Mouse (Mus musculus): ENCODE data around the gene Gm12355. TPM values are rescaled to one million over a fixed set of nuclear protein-coding genes. Genes with fewer than 3 reads are reported as not detected.

Gene Gm12355
- polyA plus RNA-seq, 1 experiment from 2014 or later = 0.94 TPM

- H3K27me3 ChIP-seq (ENCODE audit: control insufficient read depth, insufficient read depth, low read length) = no peaks in the 10 kb centered on the region
- no peak within 1 kb of the TSS for H3K9ac ChIP-seq (replicated peaks; ENCODE audit: low read depth, low read length)
- H3K4me3 ChIP-seq (ENCODE audit: low read depth, low read length) = no peak within 1 kb of the TSS
- H3K9me3 ChIP-seq (ENCODE audit: control insufficient read depth, low read depth, low read length) = no peaks in the 10 kb centered on the region
- H3K36me3 ChIP-seq (ENCODE audit: control insufficient read depth, insufficient read depth, low read length) = no peaks in the 10 kb centered on the region
- H3K4me2 ChIP-seq (replicated peaks; ENCODE audit: low read depth, low read length) = no peak within 1 kb of the TSS
- no peaks in the 10 kb centered on the region; the same call in 1 of the 2 replicates for H3K4me1 ChIP-seq (ENCODE audit: control insufficient read depth, insufficient read depth, low read length)
- ATAC-seq (ENCODE audit: insufficient number of reproducible peaks, insufficient read depth, low FRiP score, low read depth) = no peak
- WGBS = 76% methylated on average over 8 of the region's 8 CpGs
- no peak within 1 kb of the TSS for H3K27ac ChIP-seq (ENCODE audit: low read length)
Measured at GRCm38 (mm10) chr11:98597991-98598390, 27.5 kb downstream of the Gm12355 start, which contains the start of gene Lrrc3c. Gene Lrrc3c, plus strand, starts transcription at chr11:98598291.

DNA sequence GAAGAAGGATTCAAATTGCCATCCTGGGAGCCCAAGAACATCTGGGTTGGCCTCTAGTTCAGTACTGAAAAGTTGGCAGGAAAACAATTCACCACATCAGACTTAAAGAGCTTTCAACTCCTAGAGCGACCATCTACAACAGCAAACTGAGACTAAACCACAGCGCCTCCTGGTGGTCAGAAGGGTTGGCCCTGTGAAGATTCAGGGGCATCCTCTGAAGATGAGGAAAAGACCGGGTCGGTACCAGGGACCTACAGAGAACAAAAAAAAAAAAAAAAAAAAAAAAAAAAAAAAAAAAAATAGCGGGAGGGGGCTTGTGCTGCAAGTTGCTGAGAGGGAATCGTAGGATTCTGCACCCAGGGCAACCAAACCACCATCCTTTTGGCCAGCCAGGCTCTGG is 28.1 kb downstream of the Gm12355 start:
- Histone ChIP-seq H3K4me1 (ENCODE audit: control insufficient read depth, insufficient read depth, low read length) (no peaks in the 10 kb centered on the region; the same call in 1 of the 2 replicates), H3K27ac (ENCODE audit: low read length) (no peak overlapping the region), H3K4me2 (replicated peaks; ENCODE audit: low read depth, low read length) (no peak overlapping the region), H3K9ac (replicated peaks; ENCODE audit: low read depth, low read length) (no peak overlapping the region), H3K36me3 (ENCODE audit: control insufficient read depth, insufficient read depth, low read length) (no peaks in the 10 kb centered on the region), H3K4me3 (ENCODE audit: low read depth, low read length) (no peak overlapping the region), H3K9me3 (ENCODE audit: control insufficient read depth, low read depth, low read length) (no peaks in the 10 kb centered on the region), H3K27me3 (ENCODE audit: control insufficient read depth, insufficient read depth, low read length) (no peaks in the 10 kb centered on the region)
- ATAC-seq (ENCODE audit: insufficient number of reproducible peaks, insufficient read depth, low FRiP score, low read depth) = no peak
- WGBS = 49% methylated on average over 6 of the region's 6 CpGs

DNA sequence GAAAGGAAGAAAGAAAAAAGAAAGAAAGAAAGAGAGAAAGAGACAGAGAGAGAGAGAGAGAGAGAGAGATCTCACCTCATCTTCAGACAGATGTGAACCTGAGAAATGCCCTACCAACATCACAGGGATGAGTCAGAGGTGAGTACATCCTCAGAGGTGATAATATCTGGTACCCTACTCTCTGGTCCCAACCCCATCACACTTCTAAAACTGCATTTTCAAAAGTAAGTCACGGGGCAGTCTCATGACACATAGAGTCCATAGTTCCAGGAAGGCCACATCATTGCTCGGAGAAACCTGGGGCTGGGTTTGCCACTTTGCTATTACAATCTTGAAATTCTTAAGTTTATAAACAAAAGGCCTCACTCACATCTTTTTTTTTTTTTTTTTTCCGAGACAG is 29.5 kb downstream of the Gm12355 start:
- Histone ChIP-seq H3K36me3 (ENCODE audit: control insufficient read depth, insufficient read depth, low read length) (no peaks in the 10 kb centered on the region), H3K9me3 (ENCODE audit: control insufficient read depth, low read depth, low read length) (no peaks in the 10 kb centered on the region), H3K4me2 (replicated peaks; ENCODE audit: low read depth, low read length) (no peak overlapping the region), H3K9ac (replicated peaks; ENCODE audit: low read depth, low read length) (no peak overlapping the region), H3K4me1 (ENCODE audit: control insufficient read depth, insufficient read depth, low read length) (peaks cover 9% of the 10 kb centered on the region; the same call in 1 of the 2 replicates), H3K4me3 (ENCODE audit: low read depth, low read length) (no peak overlapping the region), H3K27me3 (ENCODE audit: control insufficient read depth, insufficient read depth, low read length) (no peaks in the 10 kb centered on the region), H3K27ac (ENCODE audit: low read length) (no peak overlapping the region)
- WGBS = 59% methylated on average over 3 of the region's 3 CpGs
- no peak for ATAC-seq (ENCODE audit: insufficient number of reproducible peaks, insufficient read depth, low FRiP score, low read depth)

DNA sequence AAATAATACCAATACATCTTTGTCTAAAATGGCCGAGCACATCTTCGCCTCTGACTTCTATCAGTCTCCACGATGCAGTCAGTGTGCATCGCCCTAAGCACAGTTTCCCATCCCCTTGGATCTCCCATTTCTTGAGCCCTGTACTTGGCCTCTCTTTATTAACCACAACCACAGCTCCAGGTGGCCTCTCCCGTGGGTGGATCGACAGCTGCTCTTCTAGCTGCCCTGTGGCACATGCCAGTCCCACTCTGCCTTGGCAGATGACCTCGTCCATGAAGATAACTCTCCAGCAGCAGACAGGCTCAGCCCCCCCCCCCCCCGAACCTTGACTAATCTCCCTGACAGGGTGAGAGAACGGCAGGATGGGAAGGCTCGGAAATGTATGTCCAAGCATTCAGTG is 30.0 kb downstream of the Gm12355 start:
- Histone ChIP-seq H3K27me3 (ENCODE audit: control insufficient read depth, insufficient read depth, low read length) (no peaks in the 10 kb centered on the region), H3K4me2 (replicated peaks; ENCODE audit: low read depth, low read length) (no peak overlapping the region), H3K4me1 (ENCODE audit: control insufficient read depth, insufficient read depth, low read length) (peaks cover 11% of the 10 kb centered on the region; the same call in 1 of the 2 replicates), H3K27ac (ENCODE audit: low read length) (no peak overlapping the region), H3K9me3 (ENCODE audit: control insufficient read depth, low read depth, low read length) (no peaks in the 10 kb centered on the region), H3K9ac (replicated peaks; ENCODE audit: low read depth, low read length) (no peak overlapping the region), H3K36me3 (ENCODE audit: control insufficient read depth, insufficient read depth, low read length) (no peaks in the 10 kb centered on the region), H3K4me3 (ENCODE audit: low read depth, low read length) (no peak overlapping the region)
- ATAC-seq (ENCODE audit: insufficient number of reproducible peaks, insufficient read depth, low FRiP score, low read depth) = no peak
- WGBS = 75% methylated on average over 10 of the region's 10 CpGs

- WGBS = 73% methylated on average over 6 of the region's 6 CpGs
- Histone ChIP-seq H3K9ac (replicated peaks; ENCODE audit: low read depth, low read length) (no peak overlapping the region), H3K9me3 (ENCODE audit: control insufficient read depth, low read depth, low read length) (no peaks in the 10 kb centered on the region), H3K36me3 (ENCODE audit: control insufficient read depth, insufficient read depth, low read length) (no peaks in the 10 kb centered on the region), H3K4me3 (ENCODE audit: low read depth, low read length) (no peak overlapping the region), H3K27me3 (ENCODE audit: control insufficient read depth, insufficient read depth, low read length) (no peaks in the 10 kb centered on the region), H3K27ac (ENCODE audit: low read length) (no peak overlapping the region), H3K4me2 (replicated peaks; ENCODE audit: low read depth, low read length) (no peak overlapping the region), H3K4me1 (ENCODE audit: control insufficient read depth, insufficient read depth, low read length) (peaks cover 11% of the 10 kb centered on the region; the same call in 1 of the 2 replicates)
- ATAC-seq (ENCODE audit: insufficient number of reproducible peaks, insufficient read depth, low FRiP score, low read depth) = no peak
Measured at GRCm38 (mm10) chr11:98595021-98595420, 30.4 kb downstream of the Gm12355 start.

- Histone ChIP-seq H3K27me3 (ENCODE audit: control insufficient read depth, insufficient read depth, low read length) (no peaks in the 10 kb centered on the region), H3K27ac (ENCODE audit: low read length) (no peak overlapping the region), H3K4me1 (ENCODE audit: control insufficient read depth, insufficient read depth, low read length) (peaks cover 32% of the 10 kb centered on the region), H3K9ac (replicated peaks; ENCODE audit: low read depth, low read length) (no peak overlapping the region), H3K36me3 (ENCODE audit: control insufficient read depth, insufficient read depth, low read length) (no peaks in the 10 kb centered on the region), H3K4me2 (replicated peaks; ENCODE audit: low read depth, low read length) (no peak overlapping the region), H3K9me3 (ENCODE audit: control insufficient read depth, low read depth, low read length) (no peaks in the 10 kb centered on the region), H3K4me3 (ENCODE audit: low read depth, low read length) (no peak overlapping the region)
- 52% methylated on average over 19 of the region's 19 CpGs for WGBS
- ATAC-seq (ENCODE audit: insufficient number of reproducible peaks, insufficient read depth, low FRiP score, low read depth) = no peak
Measured at GRCm38 (mm10) chr11:98590548-98591445, 34.7 kb downstream of the Gm12355 start.

GRCm38 (mm10) chr11:98589306-98589705 is 36.2 kb downstream of the Gm12355 start:
- Histone ChIP-seq H3K36me3 (ENCODE audit: control insufficient read depth, insufficient read depth, low read length) (no peaks in the 10 kb centered on the region), H3K9ac (replicated peaks; ENCODE audit: low read depth, low read length) (no peak overlapping the region), H3K27me3 (ENCODE audit: control insufficient read depth, insufficient read depth, low read length) (no peaks in the 10 kb centered on the region), H3K4me1 (ENCODE audit: control insufficient read depth, insufficient read depth, low read length) (peaks cover 36% of the 10 kb centered on the region), H3K9me3 (ENCODE audit: control insufficient read depth, low read depth, low read length) (no peaks in the 10 kb centered on the region), H3K27ac (ENCODE audit: low read length) (0 out of 2 replicates have a peak overlapping the region, but pooled peaks have one; percentile 36), H3K4me3 (ENCODE audit: low read depth, low read length) (no peak overlapping the region), H3K4me2 (replicated peaks; ENCODE audit: low read depth, low read length) (no peak overlapping the region)
- 81% methylated on average over 8 of the region's 8 CpGs for WGBS
- no peak for ATAC-seq (ENCODE audit: insufficient number of reproducible peaks, insufficient read depth, low FRiP score, low read depth)

- peaks cover 36% of the 10 kb centered on the region for H3K4me1 ChIP-seq (ENCODE audit: control insufficient read depth, insufficient read depth, low read length)
- no peak overlapping the region for H3K9ac ChIP-seq (replicated peaks; ENCODE audit: low read depth, low read length)
- H3K36me3 ChIP-seq (ENCODE audit: control insufficient read depth, insufficient read depth, low read length) = no peaks in the 10 kb centered on the region
- ATAC-seq (ENCODE audit: insufficient number of reproducible peaks, insufficient read depth, low FRiP score, low read depth) = no peak
- 60% methylated on average over 6 of the region's 6 CpGs for WGBS
- peak overlapping the region; percentile 92 for H3K4me2 ChIP-seq (replicated peaks; ENCODE audit: low read depth, low read length)
- H3K27me3 ChIP-seq (ENCODE audit: control insufficient read depth, insufficient read depth, low read length) = no peaks in the 10 kb centered on the region
- H3K4me3 ChIP-seq (ENCODE audit: low read depth, low read length) = no peak overlapping the region
- H3K27ac ChIP-seq (ENCODE audit: low read length) = peak overlapping the region; percentile 36; the same call in 1 of the 2 replicates
- H3K9me3 ChIP-seq (ENCODE audit: control insufficient read depth, low read depth, low read length) = no peaks in the 10 kb centered on the region
Measured at GRCm38 (mm10) chr11:98588833-98589281, 36.6 kb downstream of the Gm12355 start.

All from stomach, embryonic 14.5 days (tissue).